Mouse (Mus musculus) MEL-GATA-1-ER (cell line): ENCODE measurements around the gene Majin.
A peak's percentile ranks its signal among the peaks of the same experiment; 100 is the strongest.

Experiments used
- DNase-seq: peaks from one replicate; pipeline ENCODE4 v3.0.0-alpha.2; 2012; ENCODE audit warnings: low read depth; ENCODE audit errors: extremely low read depth

The Majin gene

GRCm38 (mm10) chr19:6227864-6228263 lies 43.7 kb downstream of the Majin start:
- no peak for DNase-seq

DNA sequence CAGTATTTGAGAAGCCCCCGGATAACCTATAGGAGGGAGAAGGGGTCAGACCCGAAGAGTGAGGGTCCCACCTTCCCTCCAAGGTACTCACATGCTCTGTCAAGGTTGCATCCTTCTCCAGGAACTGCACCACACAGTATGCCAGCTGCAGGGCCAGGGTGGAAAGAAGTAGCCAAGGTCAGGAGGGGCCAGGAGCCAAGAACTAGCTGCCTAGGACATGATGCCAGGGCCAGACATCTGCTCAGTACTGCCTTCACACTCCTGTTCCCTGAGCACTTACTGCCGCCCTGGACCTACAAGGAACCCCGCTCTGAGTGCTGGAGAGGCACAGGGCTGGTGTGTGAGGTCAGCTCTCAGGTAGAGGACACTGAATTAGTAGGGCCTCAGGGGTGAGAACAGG lies 46.2 kb downstream of the Majin start:
- DNase-seq, result no peak

- DNase-seq, result no peak
Observed at GRCm38 (mm10) chr19:6231036-6231435, 46.8 kb downstream of the Majin start.

GRCm38 (mm10) chr19:6233647-6234046 lies 49.5 kb downstream of the Majin start:
- no peak for DNase-seq

DNA sequence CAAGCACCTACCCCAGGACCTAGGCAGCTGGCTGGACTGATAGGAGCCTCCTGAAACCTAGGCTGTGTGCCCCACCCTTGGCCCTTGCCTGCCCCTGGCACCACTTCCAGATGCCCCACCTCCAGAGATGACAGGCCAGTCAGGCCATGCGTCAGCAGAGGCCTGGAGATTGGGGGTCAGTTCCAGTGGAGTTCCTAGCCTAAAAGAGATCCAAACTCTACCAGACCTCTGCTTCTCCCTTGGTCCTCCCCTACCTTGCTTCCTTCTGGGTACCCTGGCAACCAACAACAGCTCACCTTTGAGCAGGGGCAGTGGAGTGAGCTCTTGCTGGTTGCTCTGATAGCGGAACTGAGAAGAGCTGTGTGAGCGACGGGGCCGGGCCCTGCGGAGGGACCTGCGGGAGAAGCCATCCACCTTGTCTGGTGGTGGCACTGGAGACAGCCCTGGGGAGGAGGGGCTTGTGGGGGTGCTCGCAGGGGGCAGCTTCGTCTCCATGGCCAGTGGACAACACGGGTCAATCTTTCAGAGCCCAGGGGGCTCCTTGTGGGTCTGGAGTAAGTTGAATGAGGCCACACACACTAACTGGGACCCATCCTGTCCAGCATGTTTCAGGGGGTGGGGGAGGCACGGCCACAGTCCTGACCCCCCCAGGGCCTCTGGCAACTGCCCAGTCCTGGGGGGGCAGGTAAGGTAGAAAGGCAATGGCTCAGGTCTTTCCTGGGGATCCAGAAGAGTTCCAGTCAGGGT lies 50.3 kb downstream of the Majin start:
- DNase-seq, result no peak

GRCm38 (mm10) chr19:6235084-6236052 lies 51.2 kb downstream of the Majin start, which contains the start of gene Ppp2r5b:
Gene Ppp2r5b (minus strand): TSS chr19:6235872.
- peak; percentile 76 for DNase-seq

DNA sequence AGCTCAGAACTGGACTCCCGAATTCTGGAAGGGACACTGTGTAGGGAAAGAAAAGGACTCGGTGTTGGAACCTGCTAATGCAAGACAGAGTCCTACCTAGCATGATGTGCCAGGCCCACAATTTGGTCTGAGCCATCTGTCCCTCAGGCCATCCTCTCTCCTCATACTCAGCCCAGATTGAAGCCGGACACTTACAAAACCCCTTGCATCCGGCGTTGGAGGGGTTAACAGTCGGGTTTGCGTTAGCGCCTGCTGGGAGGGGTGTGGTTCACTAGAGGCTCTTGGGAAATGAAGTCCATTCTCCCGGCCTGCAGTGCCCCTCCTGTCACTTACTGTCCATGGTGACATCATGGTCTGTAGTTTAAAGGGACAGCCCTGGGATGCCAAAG lies 51.9 kb downstream of the Majin start:
- peak; percentile 84 for DNase-seq

- peak; percentile 63 for DNase-seq
Observed at GRCm38 (mm10) chr19:6236842-6237241, 52.7 kb downstream of the Majin start.

DNA sequence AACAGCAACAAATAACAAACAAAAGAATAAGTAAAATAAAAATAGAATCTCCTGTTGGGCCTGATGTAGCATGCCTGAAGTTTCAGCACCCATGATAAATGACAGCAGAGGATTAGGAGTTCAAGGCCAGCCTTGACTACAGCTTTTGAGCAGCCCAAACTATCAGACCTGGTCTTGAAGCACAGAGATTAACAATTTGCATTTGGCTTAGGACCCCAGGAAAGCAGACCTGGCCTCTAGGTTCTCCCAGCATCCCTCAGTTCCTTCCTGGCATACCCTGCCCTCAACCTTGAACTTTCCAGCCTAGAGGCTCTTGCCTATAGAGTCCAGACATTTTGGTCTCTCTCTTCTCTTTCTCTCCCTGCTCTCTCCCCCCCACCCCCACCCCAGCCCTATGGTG lies 54.6 kb downstream of the Majin start:
- DNase-seq, result no peak

DNA sequence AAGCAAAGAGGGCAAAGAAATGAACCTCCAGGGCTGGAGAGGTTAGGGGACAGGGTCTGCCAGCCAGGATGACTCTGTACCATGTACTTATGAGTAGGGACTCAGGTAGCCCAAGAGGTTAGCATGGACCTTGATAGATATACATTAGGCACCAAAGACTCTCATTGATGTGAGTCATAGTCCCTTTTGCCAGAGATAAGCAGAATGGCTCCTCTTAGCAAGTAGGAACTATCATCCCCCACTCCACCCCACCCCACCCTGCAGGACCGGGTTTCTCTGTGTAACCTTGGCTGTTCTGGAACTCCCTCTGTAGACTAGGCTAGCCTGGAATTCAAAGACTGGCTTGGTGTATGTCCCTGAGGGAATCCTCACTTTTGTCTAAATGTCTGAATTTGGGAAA lies 55.9 kb downstream of the Majin start:
- DNase-seq, result peak; percentile 57

GRCm38 (mm10) chr19:6240725-6241124 lies 56.5 kb downstream of the Majin start:
- no peak for DNase-seq

DNA sequence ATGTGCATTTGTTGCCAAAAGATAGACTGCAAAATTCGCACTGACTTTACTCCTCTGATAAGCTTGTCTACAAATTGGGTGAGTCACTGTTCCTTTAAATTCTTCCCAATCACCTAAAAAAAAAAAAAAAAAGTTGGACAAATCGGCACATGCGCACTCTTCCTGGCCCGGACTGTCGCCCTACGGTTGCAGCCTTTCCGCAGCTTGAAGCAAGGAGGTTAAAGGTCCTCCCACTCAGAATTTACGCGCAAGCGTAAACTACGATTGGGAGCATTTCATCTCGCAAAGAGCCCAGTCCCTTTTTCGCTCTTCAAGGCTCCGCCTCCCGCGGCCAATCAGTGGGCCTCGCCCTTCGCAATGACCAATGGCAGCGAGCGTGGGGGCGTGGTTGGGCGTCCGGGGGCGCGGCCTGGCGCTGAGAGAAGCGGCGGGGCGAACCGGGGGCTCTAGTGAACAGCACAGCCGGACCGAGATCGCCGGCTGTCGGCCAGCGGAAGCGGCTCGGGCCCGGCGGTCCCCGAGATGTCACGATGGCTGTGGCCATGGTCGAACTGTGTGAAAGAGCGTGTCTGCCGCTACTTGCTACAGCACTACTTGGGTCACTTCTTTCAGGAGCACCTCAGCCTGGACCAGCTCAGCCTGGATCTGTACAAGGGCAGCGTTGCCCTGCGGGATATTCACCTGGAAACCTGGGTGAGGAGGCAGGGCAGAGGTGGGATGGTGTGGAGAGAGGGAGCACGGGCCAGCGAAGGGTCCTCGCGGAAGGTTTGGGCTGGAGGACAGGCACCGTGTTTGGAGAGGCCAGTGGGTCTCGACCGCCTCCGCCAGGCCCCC lies 57.3 kb downstream of the Majin start, which contains the start of gene Atg2a:
Gene Atg2a, plus strand, starts transcription at position 395 of the 834 bp plus-strand sequence.
- peak; percentile 99 for DNase-seq

GRCm38 (mm10) chr19:6242281-6242680 lies 58.1 kb downstream of the Majin start:
- DNase-seq, result peak; percentile 86

- no peak for DNase-seq
Observed at GRCm38 (mm10) chr19:6243226-6243625, 59.0 kb downstream of the Majin start.

DNA sequence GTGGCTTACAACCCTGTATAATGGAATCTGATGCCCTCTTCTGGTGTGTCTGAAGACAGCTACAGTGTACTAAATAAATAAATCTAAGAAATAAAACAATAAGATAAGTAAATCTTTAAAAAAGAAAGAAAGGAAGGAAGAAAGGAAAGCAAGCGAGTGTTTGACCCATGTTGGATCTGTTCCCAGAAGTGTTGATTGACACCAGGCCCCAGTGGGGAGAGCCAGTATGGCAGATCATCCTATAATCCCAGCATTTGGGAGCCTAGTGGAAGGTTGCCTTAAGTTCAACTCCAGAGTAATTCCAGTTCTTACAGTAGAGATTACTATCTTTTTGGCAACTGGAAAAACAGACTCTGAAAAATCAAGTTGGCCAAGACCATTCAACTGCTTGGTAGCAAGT lies 61.6 kb downstream of the Majin start:
- no peak for DNase-seq

DNA sequence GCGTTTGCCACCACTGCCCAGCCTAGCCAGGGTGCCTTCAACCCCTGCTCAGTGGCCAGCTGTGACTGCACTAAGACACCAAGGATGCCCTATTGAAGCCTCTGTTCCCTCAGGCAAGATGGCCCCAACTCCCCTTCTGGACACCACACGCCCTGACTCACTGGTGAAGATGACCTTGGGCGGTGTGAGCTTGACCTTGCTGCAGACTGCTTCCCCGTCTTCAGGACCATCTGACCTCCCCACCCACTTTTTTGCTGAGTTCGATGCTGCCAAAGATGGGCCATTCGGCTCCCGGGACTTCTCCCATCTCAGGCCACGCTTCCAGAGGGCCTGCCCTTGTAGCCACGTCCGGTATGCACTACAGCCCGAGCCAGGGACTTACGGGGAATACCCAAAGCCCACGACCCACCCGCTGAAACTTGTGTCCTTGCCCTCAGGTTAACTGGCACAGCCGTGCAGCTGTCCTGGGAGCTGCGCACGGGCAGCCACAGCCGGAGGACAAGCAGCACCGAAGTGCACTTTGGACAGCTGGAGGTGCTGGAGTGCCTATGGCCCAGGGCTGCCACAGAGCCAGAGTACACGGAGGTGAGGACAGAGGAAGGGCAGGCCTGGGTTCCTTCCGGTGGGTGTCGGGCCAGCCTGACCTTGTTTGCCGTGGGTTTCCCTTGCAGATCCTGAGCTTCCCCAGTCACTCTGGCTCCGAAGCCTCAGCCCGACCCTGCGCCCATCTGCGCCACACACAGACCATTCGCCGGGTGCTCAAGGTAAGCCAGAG lies 63.5 kb downstream of the Majin start:
- DNase-seq, result no peak

- DNase-seq, result no peak
Observed at GRCm38 (mm10) chr19:6253021-6253420, 68.8 kb downstream of the Majin start.

- no peak for DNase-seq
Observed at GRCm38 (mm10) chr19:6260428-6260827, 76.2 kb downstream of the Majin start.

GRCm38 (mm10) chr19:6260946-6261345 lies 76.8 kb downstream of the Majin start:
- no peak for DNase-seq

- DNase-seq, result no peak
Observed at GRCm38 (mm10) chr19:6261379-6261778, 77.2 kb downstream of the Majin start.

DNA sequence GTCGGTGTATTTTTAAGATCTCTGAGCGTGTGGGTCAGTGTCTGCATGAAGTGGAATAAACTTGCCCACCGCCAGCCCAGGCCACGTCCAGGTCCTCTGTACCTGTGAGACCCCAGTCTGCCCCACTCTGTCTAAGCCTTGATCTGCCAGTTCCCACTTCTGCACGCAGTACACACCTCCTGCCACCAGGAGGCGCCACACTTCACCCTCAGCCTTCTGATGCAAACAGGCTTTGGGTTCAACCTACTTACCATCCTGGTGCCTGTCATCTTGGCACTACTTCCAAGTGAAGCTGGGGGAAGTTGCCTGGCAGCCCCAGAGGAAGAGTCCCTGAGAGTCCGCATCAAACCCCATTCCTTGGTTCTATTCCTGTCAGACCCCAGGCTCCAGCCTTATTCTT lies 78.0 kb downstream of the Majin start:
- peak; percentile 41 for DNase-seq
